Mouse (Mus musculus) hindbrain, embryonic 14.5 days (tissue): ENCODE results near the gene Set. TPM values are rescaled to one million over a fixed set of nuclear protein-coding genes. Genes with fewer than 3 reads are reported as not detected.

Experiments used
- ATAC-seq: fragments of 200-750 bp; cut with Nextera tagmentation; 2 replicates; pipeline ENCODE4 v1.8.0; 2017; ENCODE audit warnings: moderate number of reproducible peaks, mild to moderate bottlenecking, moderate TSS enrichment, moderate library complexity; ENCODE audit not compliant: low FRiP score
- DNase-seq: peaks from one replicate; pipeline ENCODE4 v3.0.0-alpha.2; 2015; ENCODE audit warnings: low spot score
- H3K27ac ChIP-seq: fragments of 300-500 bp; sonication (generic); 2 replicates; pipeline ENCODE4 v1.5.1; 2014; ENCODE audit warnings: mild to moderate bottlenecking, moderate library complexity
- H3K27me3 ChIP-seq: fragments of 300-500 bp; sonication (generic); 2 replicates; pipeline ENCODE4 v1.6.1; 2014; ENCODE audit warnings: mild to moderate bottlenecking, low read length, mixed read lengths; ENCODE audit not compliant: control insufficient read depth, insufficient read depth
- H3K36me3 ChIP-seq: fragments of 300-500 bp; sonication (generic); replicated peaks from 2 replicates; pipeline ENCODE4 v1.6.1; 2014; ENCODE audit not compliant: control insufficient read depth, insufficient read depth
- H3K4me1 ChIP-seq: fragments of 300-500 bp; sonication (generic); replicated peaks from 2 replicates; pipeline ENCODE4 v1.6.1; 2014; ENCODE audit warnings: antibody characterized with exemption, low read length, mixed read lengths; ENCODE audit not compliant: control insufficient read depth, insufficient read depth
- H3K4me2 ChIP-seq: fragments of 300-500 bp; sonication (generic); replicated peaks from 2 replicates; pipeline ENCODE4 v1.6.1; 2014; ENCODE audit warnings: mild to moderate bottlenecking, moderate library complexity
- H3K4me3 ChIP-seq: fragments of 300-500 bp; sonication (generic); replicated peaks from 2 replicates; pipeline ENCODE4 v1.5.1; 2014; ENCODE audit warnings: mild to moderate bottlenecking, low read length
- H3K9ac ChIP-seq: fragments of 300-500 bp; sonication (generic); 2 replicates; pipeline ENCODE4 v1.6.1; 2014
- H3K9me3 ChIP-seq: fragments of 300-500 bp; sonication (generic); 2 replicates; pipeline ENCODE4 v1.6.1; 2016; ENCODE audit warnings: low read length; ENCODE audit not compliant: control insufficient read depth
- WGBS: fragments of 180-500 bp; shearing (Covaris S2); extraction: QIAGEN DNeasy Blood & Tissue Kit; methylation state at CpG from one replicate; pipeline ENCODE4 v1.1.7; 2014; 5-methylcytosine and 5-hydroxymethylcytosine counted together
- polyA plus RNA-seq: library from polyadenylated mRNA; unstranded; fragments of >200 nt; fragmentation: Nextera tagmentation; extraction: Ambion mirVana; gene quantifications from 2 replicates; pipeline ENCODE4 v1.2.1, GENCODE M21; 2014

Set gene
- polyA plus RNA-seq, 1 experiment from 2014 or later = 347 TPM

DNA sequence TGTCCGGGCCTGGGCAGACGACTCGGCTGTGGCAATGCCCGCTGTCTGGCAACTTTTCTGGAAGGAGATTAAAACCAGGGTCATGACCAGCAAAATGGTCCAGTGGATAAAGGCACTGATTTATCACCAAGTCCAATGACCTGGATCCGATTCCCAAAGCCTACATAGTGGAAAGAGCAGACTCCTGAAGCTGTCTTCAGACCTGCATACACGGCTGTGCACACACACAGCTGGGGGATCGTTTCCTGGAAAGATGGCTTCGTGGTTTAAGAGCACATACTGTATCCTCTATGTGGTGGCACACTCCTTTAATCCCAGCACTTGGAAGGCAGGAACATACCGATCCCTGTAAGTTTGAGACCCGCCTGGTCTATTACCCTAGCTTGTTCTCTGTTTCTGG is 18.8 kb upstream of the Set start:
- DNase-seq = no peak
- Histone ChIP-seq H3K9me3 (no peaks in the 10 kb centered on the region), H3K9ac (no peak overlapping the region), H3K36me3 (peaks cover 49% of the 10 kb centered on the region), H3K27ac (no peak overlapping the region), H3K27me3 (no peaks in the 10 kb centered on the region), H3K4me3 (no peak overlapping the region), H3K4me1 (no peaks in the 10 kb centered on the region), H3K4me2 (no peak overlapping the region)
- 95% methylated on average over 10 of the region's 10 CpGs for WGBS
- ATAC-seq = no peak

DNA sequence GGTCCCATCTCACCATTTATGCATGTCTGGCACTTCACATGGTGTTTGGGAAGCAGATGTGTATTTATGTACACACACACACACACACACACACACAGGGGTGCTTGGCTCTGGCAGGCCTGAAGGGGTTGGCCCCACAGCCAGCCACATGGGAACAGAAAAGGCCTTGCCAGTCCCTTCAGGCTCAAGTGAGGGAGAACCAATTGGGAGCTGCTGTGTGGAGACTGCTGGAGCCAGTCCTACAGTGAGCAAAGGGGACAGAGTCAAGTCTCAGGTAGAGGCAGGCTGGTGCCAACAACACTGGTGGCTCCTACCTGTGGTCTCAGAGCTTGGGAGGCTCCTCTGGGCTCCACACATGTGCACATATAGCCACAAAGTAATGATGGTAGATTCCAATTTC is 17.5 kb upstream of the Set start:
- no peak for ATAC-seq
- no peak overlapping the region for H3K4me2 ChIP-seq
- peaks cover 37% of the 10 kb centered on the region for H3K36me3 ChIP-seq
- H3K4me3 ChIP-seq = no peak overlapping the region
- no peak for DNase-seq
- no peaks in the 10 kb centered on the region for H3K9me3 ChIP-seq
- H3K4me1 ChIP-seq = no peaks in the 10 kb centered on the region
- no peak overlapping the region for H3K27ac ChIP-seq
- no peak overlapping the region for H3K9ac ChIP-seq
- no peaks in the 10 kb centered on the region for H3K27me3 ChIP-seq

DNA sequence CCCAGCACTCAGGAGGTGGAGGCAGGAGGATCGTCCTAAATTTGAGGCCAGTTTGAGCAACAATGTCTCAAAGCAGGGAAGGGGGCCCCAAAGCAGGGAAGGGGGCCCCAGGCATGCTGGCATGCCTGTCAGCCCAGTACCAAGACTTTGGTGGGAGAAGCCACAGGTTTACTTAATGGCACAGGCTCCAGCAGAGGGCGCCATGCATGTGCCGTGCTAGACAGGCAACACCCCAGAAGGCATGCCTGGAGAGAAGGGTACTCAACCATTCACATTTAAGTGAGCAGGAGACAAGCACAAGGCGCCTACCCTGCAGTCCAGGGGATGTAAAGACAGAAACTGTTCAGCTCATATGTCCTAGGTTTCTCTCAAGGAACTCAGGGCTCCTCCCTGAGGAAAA is 14.7 kb upstream of the Set start:
- Histone ChIP-seq H3K4me3 (no peak overlapping the region), H3K9me3 (no peaks in the 10 kb centered on the region), H3K27me3 (no peaks in the 10 kb centered on the region), H3K4me1 (peaks cover 1% of the 10 kb centered on the region; the same call in 1 of the 2 replicates), H3K27ac (no peak overlapping the region), H3K9ac (no peak overlapping the region), H3K36me3 (peaks cover 24% of the 10 kb centered on the region), H3K4me2 (no peak overlapping the region)
- DNase-seq (peak; percentile 78), ATAC-seq (no peak)
- 8% methylated on average over 4 of the region's 4 CpGs for WGBS

- ATAC-seq (no peak), DNase-seq (no peak)
- WGBS = 88% methylated on average over 5 of the region's 5 CpGs
- Histone ChIP-seq H3K4me2 (no peak overlapping the region), H3K9me3 (no peaks in the 10 kb centered on the region), H3K4me3 (no peak overlapping the region), H3K27ac (no peak overlapping the region), H3K36me3 (peaks cover 12% of the 10 kb centered on the region), H3K27me3 (no peaks in the 10 kb centered on the region), H3K9ac (no peak overlapping the region), H3K4me1 (peaks cover 10% of the 10 kb centered on the region)
These were observed 12.6 kb upstream of the Set start for GRCm38 (mm10) chr2:30044550-30044949.

- no peaks in the 10 kb centered on the region for H3K9me3 ChIP-seq
- H3K27me3 ChIP-seq = no peaks in the 10 kb centered on the region
- H3K27ac ChIP-seq = no peak overlapping the region
- H3K9ac ChIP-seq = no peak overlapping the region
- no peak overlapping the region for H3K4me3 ChIP-seq
- peaks cover 10% of the 10 kb centered on the region for H3K4me1 ChIP-seq
- WGBS = 97% methylated on average over 6 of the region's 6 CpGs
- ATAC-seq = no peak
- DNase-seq = no peak
- peaks cover 8% of the 10 kb centered on the region for H3K36me3 ChIP-seq
- no peak overlapping the region for H3K4me2 ChIP-seq
These were observed 10.1 kb upstream of the Set start for GRCm38 (mm10) chr2:30047127-30047526.

- Histone ChIP-seq H3K9me3 (no peaks in the 10 kb centered on the region), H3K36me3 (peaks cover 8% of the 10 kb centered on the region), H3K4me3 (peak overlapping the region; percentile 71), H3K9ac (peak overlapping the region; percentile 73), H3K4me2 (peak overlapping the region; percentile 68), H3K27me3 (no peaks in the 10 kb centered on the region), H3K4me1 (peaks cover 10% of the 10 kb centered on the region), H3K27ac (peak overlapping the region; percentile 95)
- WGBS = 62% methylated on average over 11 of the region's 11 CpGs
- DNase-seq (no peak), ATAC-seq (no peak)
These were observed 9.1 kb upstream of the Set start for GRCm38 (mm10) chr2:30048101-30048501.

DNA sequence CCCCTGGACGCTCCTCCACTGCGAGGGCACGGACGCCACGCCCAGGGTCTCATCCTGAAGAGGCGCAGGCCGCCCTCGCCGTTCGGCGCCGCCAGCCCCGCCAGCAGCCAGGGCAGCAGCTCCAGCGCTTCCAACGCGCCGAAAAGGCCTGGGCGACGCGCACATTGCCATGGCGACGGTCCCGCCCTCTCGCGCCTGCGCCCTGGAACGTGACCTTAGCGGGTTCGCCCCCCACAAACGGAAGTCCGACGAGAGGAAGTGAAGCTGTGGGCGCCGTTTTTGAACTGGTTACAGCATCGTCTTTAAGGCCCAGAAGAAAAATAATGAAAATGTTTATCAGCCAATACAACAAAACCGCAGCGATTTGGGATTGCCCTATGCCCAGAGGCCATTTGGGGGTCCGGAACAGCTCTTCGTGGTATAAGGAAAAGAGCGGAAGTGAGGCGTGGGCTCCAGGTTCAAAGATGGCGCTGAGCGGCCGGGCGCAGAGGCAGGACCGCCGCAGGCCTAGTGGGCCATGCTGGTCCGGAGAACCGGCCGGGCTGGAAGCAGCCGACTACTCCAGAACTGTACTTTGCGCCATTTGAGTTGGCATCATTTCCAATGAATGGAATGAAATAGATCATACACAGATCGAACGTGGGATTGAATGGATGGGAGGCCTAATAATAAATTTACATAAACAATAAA is 8.3 kb upstream of the Set start, which contains the start of gene Wdr34:
TSS of gene Wdr34 (minus strand) at position 183 of the 690 bp plus-strand sequence.
- peak within 1 kb of the TSS; percentile 95 for H3K27ac ChIP-seq
- peaks cover 8% of the 10 kb centered on the region for H3K36me3 ChIP-seq
- DNase-seq = peak; percentile 99
- no peaks in the 10 kb centered on the region for H3K27me3 ChIP-seq
- peaks cover 10% of the 10 kb centered on the region for H3K4me1 ChIP-seq
- peak; percentile 93 for ATAC-seq
- H3K4me3 ChIP-seq = peak within 1 kb of the TSS; percentile 71
- H3K9ac ChIP-seq = peak within 1 kb of the TSS; percentile 73
- WGBS = under 1% methylated on average over 54 of the region's 54 CpGs
- H3K9me3 ChIP-seq = no peaks in the 10 kb centered on the region
- H3K4me2 ChIP-seq = peak within 1 kb of the TSS; percentile 68

DNA sequence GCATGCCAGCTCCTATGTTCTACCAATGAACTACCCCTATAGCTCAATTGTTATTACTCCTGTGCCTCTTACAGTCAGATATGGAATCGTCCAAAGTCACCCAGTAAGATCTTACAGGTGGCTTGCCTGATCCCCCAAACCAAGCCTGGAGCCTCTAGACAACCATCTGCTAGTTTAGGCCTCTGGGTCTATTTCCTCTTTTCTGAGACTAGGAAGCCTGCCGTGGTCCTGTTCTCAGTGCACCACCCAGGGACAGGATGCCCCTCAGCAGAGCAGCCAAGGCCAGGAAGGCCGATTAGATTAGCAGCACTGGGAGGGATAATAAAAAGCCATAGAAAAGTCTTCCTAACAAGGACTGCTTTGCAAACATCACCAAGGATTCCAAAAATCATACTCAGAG is 7.3 kb upstream of the Set start:
- Histone ChIP-seq H3K4me1 (peaks cover 10% of the 10 kb centered on the region), H3K4me3 (no peak overlapping the region), H3K27me3 (no peaks in the 10 kb centered on the region), H3K27ac (peak overlapping the region; percentile 95; the same call in 1 of the 2 replicates), H3K9ac (no peak overlapping the region), H3K9me3 (no peaks in the 10 kb centered on the region), H3K4me2 (no peak overlapping the region), H3K36me3 (peaks cover 8% of the 10 kb centered on the region)
- WGBS = 93% methylated on average over 3 of the region's 3 CpGs
- no peak for DNase-seq
- no peak for ATAC-seq

- Histone ChIP-seq H3K27me3 (no peaks in the 10 kb centered on the region), H3K27ac (no peak overlapping the region), H3K4me1 (peaks cover 10% of the 10 kb centered on the region), H3K9me3 (no peaks in the 10 kb centered on the region), H3K4me3 (no peak overlapping the region), H3K4me2 (no peak overlapping the region), H3K36me3 (no peaks in the 10 kb centered on the region), H3K9ac (no peak overlapping the region)
- no peak for DNase-seq
- ATAC-seq = no peak
- WGBS = 43% methylated on average over 6 of the region's 6 CpGs
These were observed 5.0 kb upstream of the Set start for GRCm38 (mm10) chr2:30051992-30052761.
